Mouse (Mus musculus): ENCODE measurements at regions not wholly inside any gene's neighbourhood (a gene's known extent, or its start where the extent isn't known, plus 50 kb on each side); places are given as distances from the start of the nearest gene placed in this dataset.

GRCm38 (mm10) chr15:68014605-68015305, 1514.0 kb upstream of the Lrrc6 start:
- TF ChIP-seq GATA4 (IDR thresholded peaks at IDR 0.05; ENCODE audit: insufficient replicate concordance, low read length) = no peak

GRCm38 (mm10) chr15:68011162-68011561, 1510.5 kb upstream of the Lrrc6 start:
- TF ChIP-seq GATA4 (IDR thresholded peaks at IDR 0.05; ENCODE audit: insufficient replicate concordance, low read length) = no peak

- TF ChIP-seq GATA4 (IDR thresholded peaks at IDR 0.05; ENCODE audit: insufficient replicate concordance, low read length) = no peak
These were observed 1509.5 kb upstream of the Lrrc6 start for GRCm38 (mm10) chr15:68010189-68010588.

GRCm38 (mm10) chr15:68004798-68005197, 1504.1 kb upstream of the Lrrc6 start:
- no peak for TF ChIP-seq GATA4 (IDR thresholded peaks at IDR 0.05; ENCODE audit: insufficient replicate concordance, low read length)

- TF ChIP-seq GATA4 (IDR thresholded peaks at IDR 0.05; ENCODE audit: insufficient replicate concordance, low read length) = no peak
These were observed 1495.8 kb upstream of the Lrrc6 start for GRCm38 (mm10) chr15:67996532-67996931.

- TF ChIP-seq GATA4 (IDR thresholded peaks at IDR 0.05; ENCODE audit: insufficient replicate concordance, low read length) = no peak
These were observed 1488.9 kb upstream of the Lrrc6 start for GRCm38 (mm10) chr15:67989428-67990272.

- TF ChIP-seq GATA4 (IDR thresholded peaks at IDR 0.05; ENCODE audit: insufficient replicate concordance, low read length) = no peak
These were observed 1487.2 kb upstream of the Lrrc6 start for GRCm38 (mm10) chr15:67987941-67988340.

- no peak for TF ChIP-seq GATA4 (IDR thresholded peaks at IDR 0.05; ENCODE audit: insufficient replicate concordance, low read length)
These were observed 1482.5 kb upstream of the Lrrc6 start for GRCm38 (mm10) chr15:67983253-67983652.

GRCm38 (mm10) chr15:67981876-67982275, 1481.2 kb upstream of the Lrrc6 start:
- no peak for TF ChIP-seq GATA4 (IDR thresholded peaks at IDR 0.05; ENCODE audit: insufficient replicate concordance, low read length)

- no peak for TF ChIP-seq GATA4 (IDR thresholded peaks at IDR 0.05; ENCODE audit: insufficient replicate concordance, low read length)
These were observed 1478.7 kb upstream of the Lrrc6 start for GRCm38 (mm10) chr15:67979451-67979850.

GRCm38 (mm10) chr15:67977210-67977609, 1476.5 kb upstream of the Lrrc6 start:
- no peak for TF ChIP-seq GATA4 (IDR thresholded peaks at IDR 0.05; ENCODE audit: insufficient replicate concordance, low read length)

GRCm38 (mm10) chr15:67971998-67972397, 1471.3 kb upstream of the Lrrc6 start:
- no peak for TF ChIP-seq GATA4 (IDR thresholded peaks at IDR 0.05; ENCODE audit: insufficient replicate concordance, low read length)

- no peak for TF ChIP-seq GATA4 (IDR thresholded peaks at IDR 0.05; ENCODE audit: insufficient replicate concordance, low read length)
These were observed 1453.5 kb upstream of the Lrrc6 start for GRCm38 (mm10) chr15:67954216-67954615.

- no peak for TF ChIP-seq GATA4 (IDR thresholded peaks at IDR 0.05; ENCODE audit: insufficient replicate concordance, low read length)
These were observed 1449.8 kb upstream of the Lrrc6 start for GRCm38 (mm10) chr15:67950281-67951040.

GRCm38 (mm10) chr15:67944330-67945082, 1443.8 kb upstream of the Lrrc6 start:
- TF ChIP-seq GATA4 (IDR thresholded peaks at IDR 0.05; ENCODE audit: insufficient replicate concordance, low read length) = no peak
